Mouse (Mus musculus): Measurements from ENCODE around the gene Fgfr3. TPM values are rescaled to one million over a fixed set of nuclear protein-coding genes. Genes with fewer than 3 reads are reported as not detected.
A peak's percentile ranks its signal among the peaks of the same experiment; 100 is the strongest.

The Fgfr3 gene
- polyA plus RNA-seq, 1 experiment from 2014 or later: 23.1 TPM

- no peak overlapping the region for H3K9ac ChIP-seq (ENCODE audit: low read depth, low read length)
- ATAC-seq (ENCODE audit: low read depth): no peak
- H3K4me2 ChIP-seq (ENCODE audit: low read depth, low read length): no peak overlapping the region
- H3K27ac ChIP-seq (replicated peaks; ENCODE audit: low read depth, low read length): no peak overlapping the region
- no peak for DNase-seq (ENCODE audit: low spot score)
- peaks cover 69% of the 10 kb centered on the region for H3K36me3 ChIP-seq (ENCODE audit: control insufficient read depth, insufficient read depth, low read length)
- H3K27me3 ChIP-seq (replicated peaks; ENCODE audit: control insufficient read depth, insufficient read depth, low read length): no peaks in the 10 kb centered on the region
- H3K9me3 ChIP-seq (ENCODE audit: control insufficient read depth, low read length): no peaks in the 10 kb centered on the region
- no peaks in the 10 kb centered on the region for H3K4me1 ChIP-seq (ENCODE audit: control insufficient read depth, insufficient read depth, low read length)
- whole genome bisulfite sequencing: 93% methylated on average over 8 of the region's 8 CpGs
- no peak overlapping the region for H3K4me3 ChIP-seq (ENCODE audit: low read depth, low read length)
Measured at GRCm38 (mm10) chr5:33743481-33743880, 22.0 kb downstream of the Fgfr3 start.

- H3K4me2 ChIP-seq (ENCODE audit: low read depth, low read length): no peak overlapping the region
- H3K9ac ChIP-seq (ENCODE audit: low read depth, low read length): no peak overlapping the region
- H3K4me3 ChIP-seq (ENCODE audit: low read depth, low read length): no peak overlapping the region
- H3K27me3 ChIP-seq (replicated peaks; ENCODE audit: control insufficient read depth, insufficient read depth, low read length): no peaks in the 10 kb centered on the region
- no peaks in the 10 kb centered on the region for H3K9me3 ChIP-seq (ENCODE audit: control insufficient read depth, low read length)
- no peak overlapping the region for H3K27ac ChIP-seq (replicated peaks; ENCODE audit: low read depth, low read length)
- peaks cover 3% of the 10 kb centered on the region; the same call in 1 of the 2 replicates for H3K4me1 ChIP-seq (ENCODE audit: control insufficient read depth, insufficient read depth, low read length)
- no peak for DNase-seq (ENCODE audit: low spot score)
- ATAC-seq (ENCODE audit: low read depth): no peak
- peaks cover 33% of the 10 kb centered on the region for H3K36me3 ChIP-seq (ENCODE audit: control insufficient read depth, insufficient read depth, low read length)
Measured at GRCm38 (mm10) chr5:33777195-33777594, 55.7 kb downstream of the Fgfr3 start.

GRCm38 (mm10) chr5:33781964-33782344 is 60.5 kb downstream of the Fgfr3 start:
- no peak for ATAC-seq (ENCODE audit: low read depth)
- peak overlapping the region; percentile 84 for H3K9ac ChIP-seq (ENCODE audit: low read depth, low read length)
- DNase-seq (ENCODE audit: low spot score): no peak
- no peaks in the 10 kb centered on the region for H3K9me3 ChIP-seq (ENCODE audit: control insufficient read depth, low read length)
- peak overlapping the region; percentile 79 for H3K4me2 ChIP-seq (ENCODE audit: low read depth, low read length)
- peak overlapping the region; percentile 69; the same call in 1 of the 2 replicates for H3K27ac ChIP-seq (replicated peaks; ENCODE audit: low read depth, low read length)
- no peaks in the 10 kb centered on the region for H3K27me3 ChIP-seq (replicated peaks; ENCODE audit: control insufficient read depth, insufficient read depth, low read length)
- H3K36me3 ChIP-seq (ENCODE audit: control insufficient read depth, insufficient read depth, low read length): peaks cover 15% of the 10 kb centered on the region; the same call in 1 of the 2 replicates
- H3K4me1 ChIP-seq (ENCODE audit: control insufficient read depth, insufficient read depth, low read length): peaks cover 6% of the 10 kb centered on the region; the same call in 1 of the 2 replicates
- H3K4me3 ChIP-seq (ENCODE audit: low read depth, low read length): peak overlapping the region; percentile 82
- 5% methylated on average over 11 of the region's 11 CpGs for WGBS

- Histone ChIP-seq H3K27me3 (replicated peaks; ENCODE audit: control insufficient read depth, insufficient read depth, low read length) (no peaks in the 10 kb centered on the region), H3K36me3 (ENCODE audit: control insufficient read depth, insufficient read depth, low read length) (peaks cover 10% of the 10 kb centered on the region; the same call in 1 of the 2 replicates), H3K4me3 (ENCODE audit: low read depth, low read length) (peak within 1 kb of the TSS; percentile 82), H3K4me2 (ENCODE audit: low read depth, low read length) (peak within 1 kb of the TSS; percentile 79), H3K9ac (ENCODE audit: low read depth, low read length) (peak within 1 kb of the TSS; percentile 84), H3K4me1 (ENCODE audit: control insufficient read depth, insufficient read depth, low read length) (peaks cover 6% of the 10 kb centered on the region; the same call in 1 of the 2 replicates), H3K9me3 (ENCODE audit: control insufficient read depth, low read length) (no peaks in the 10 kb centered on the region), H3K27ac (replicated peaks; ENCODE audit: low read depth, low read length) (peak within 1 kb of the TSS; percentile 69; the same call in 1 of the 2 replicates)
- DNase-seq (ENCODE audit: low spot score): peak; percentile 98
- ATAC-seq (ENCODE audit: low read depth): peak; percentile 100
- WGBS: 0% methylated on average over 55 of the region's 65 CpGs
Measured at GRCm38 (mm10) chr5:33782345-33782998, 61.0 kb downstream of the Fgfr3 start, which contains the start of gene Letm1. Letm1 (minus strand) TSS chr5:33782817.

- Histone ChIP-seq H3K4me3 (ENCODE audit: low read depth, low read length) (peak overlapping the region; percentile 82), H3K9me3 (ENCODE audit: control insufficient read depth, low read length) (no peaks in the 10 kb centered on the region), H3K4me1 (ENCODE audit: control insufficient read depth, insufficient read depth, low read length) (peaks cover 6% of the 10 kb centered on the region; the same call in 1 of the 2 replicates), H3K27ac (replicated peaks; ENCODE audit: low read depth, low read length) (no peak overlapping the region), H3K9ac (ENCODE audit: low read depth, low read length) (peak overlapping the region; percentile 84), H3K4me2 (ENCODE audit: low read depth, low read length) (peak overlapping the region; percentile 79), H3K27me3 (replicated peaks; ENCODE audit: control insufficient read depth, insufficient read depth, low read length) (no peaks in the 10 kb centered on the region), H3K36me3 (ENCODE audit: control insufficient read depth, insufficient read depth, low read length) (peaks cover 5% of the 10 kb centered on the region; the same call in 1 of the 2 replicates)
- whole genome bisulfite sequencing: 6% methylated on average over 6 of the region's 6 CpGs
- DNase-seq (ENCODE audit: low spot score) (no peak), ATAC-seq (ENCODE audit: low read depth) (peak; percentile 68)
Measured at GRCm38 (mm10) chr5:33782999-33783390, 61.5 kb downstream of the Fgfr3 start.

Other genes starting within 250 kb of the Fgfr3 start
- gene Fam53a, start 92.0 kb upstream of the Fgfr3 start, polyA plus RNA-seq (2014; fragmentation: Nextera tagmentation; extraction: Ambion mirVana): 56.9 and 62.1 TPM in 2 replicates
- 0.54 and 0.60 TPM in 2 replicates for gene Gm9903, start 91.7 kb upstream of the Fgfr3 start, polyA plus RNA-seq (2014; fragmentation: Nextera tagmentation; extraction: Ambion mirVana)
- 188 and 196 TPM in 2 replicates for gene Slbp, start 69.1 kb upstream of the Fgfr3 start, polyA plus RNA-seq (2014; fragmentation: Nextera tagmentation; extraction: Ambion mirVana)
- 127 and 153 TPM in 2 replicates for gene Tacc3, start 63.5 kb upstream of the Fgfr3 start, polyA plus RNA-seq (2014; fragmentation: Nextera tagmentation; extraction: Ambion mirVana)
- gene Tmem129, start 63.3 kb upstream of the Fgfr3 start, polyA plus RNA-seq (2014; fragmentation: Nextera tagmentation; extraction: Ambion mirVana): 47.6 and 47.7 TPM in 2 replicates
- gene Letm1, start 61.1 kb downstream of the Fgfr3 start, polyA plus RNA-seq (2014; fragmentation: Nextera tagmentation; extraction: Ambion mirVana): 39.3 and 39.5 TPM in 2 replicates
- 40.4 and 45.7 TPM in 2 replicates for gene Nsd2, start 99.1 kb downstream of the Fgfr3 start, polyA plus RNA-seq (2014; fragmentation: Nextera tagmentation; extraction: Ambion mirVana)
- 46.7 and 51.1 TPM in 2 replicates for gene Nelfa, start 214.7 kb downstream of the Fgfr3 start, polyA plus RNA-seq (2014; fragmentation: Nextera tagmentation; extraction: Ambion mirVana)

Measured in embryonic facial prominence, embryonic 14.5 days (tissue).